Mouse (Mus musculus) ES-E14 (cell line): Measurements from ENCODE around the gene Hist1h3a. TPM values are rescaled to one million over a fixed set of nuclear protein-coding genes. Genes with fewer than 3 reads are reported as not detected.

ENCODE experiments used
- DNase-seq: peaks from one replicate; pipeline ENCODE4 v3.0.0-alpha.2; 2013; ENCODE audit warnings: low read depth, low spot score
- H3K27ac ChIP-seq: 2 replicates; pipeline ENCODE4 v1.5.1; 2012; ENCODE audit warnings: low read depth, mild to moderate bottlenecking, low read length, moderate library complexity, mixed read lengths; ENCODE audit not compliant: poor library complexity, insufficient read depth, severe bottlenecking
- H3K36me3 ChIP-seq: 2 replicates; pipeline ENCODE4 v1.6.1; 2012; ENCODE audit warnings: mild to moderate bottlenecking, low read length, moderate library complexity, mixed read lengths; ENCODE audit not compliant: control insufficient read depth, poor library complexity, insufficient read depth, severe bottlenecking
- H3K4me1 ChIP-seq, 2 experiments: fragments of 150-350 bp in 1 of 2; sonication (generic) in 1 of 2; 2 replicates each; pipeline ENCODE4 v1.6.1; 2012; ENCODE audit warnings: low read length in 2 of 2, mild to moderate bottlenecking in 1 of 2, mixed read lengths in 1 of 2; ENCODE audit not compliant: control insufficient read depth in 2 of 2, insufficient read depth in 2 of 2, poor library complexity in 1 of 2
- H3K4me3 ChIP-seq, 2 experiments: fragments of 150-350 bp in 1 of 2; sonication (generic) in 1 of 2; 2 replicates each; pipeline ENCODE4 v1.5.1; 2012; ENCODE audit warnings: low read length in 2 of 2, low read depth in 1 of 2, mild to moderate bottlenecking in 1 of 2, mixed read lengths in 1 of 2; ENCODE audit not compliant: insufficient read depth in 1 of 2, poor library complexity in 1 of 2, severe bottlenecking in 1 of 2
- H3K9ac ChIP-seq: 2 replicates; pipeline ENCODE4 v1.6.1; 2012; ENCODE audit warnings: low read depth, mild to moderate bottlenecking, low read length, mixed read lengths; ENCODE audit not compliant: poor library complexity, insufficient read depth, severe bottlenecking
- H3K9me3 ChIP-seq: fragments of 150-350 bp; sonication (generic); 2 replicates; pipeline ENCODE4 v1.6.1; 2012; ENCODE audit warnings: low read depth, mild to moderate bottlenecking, low read length; ENCODE audit not compliant: control insufficient read depth, insufficient read depth
- CHD2 ChIP-seq: IDR thresholded peaks from 2 replicates; pipeline ENCODE4 v1.6.1; 2014; ENCODE audit warnings: mild to moderate bottlenecking, low read depth, low read length, inconsistent platforms
- HCFC1 ChIP-seq: IDR thresholded peaks from 2 replicates; pipeline ENCODE4 v1.6.1; 2012; ENCODE audit warnings: low read length, inconsistent platforms, borderline replicate concordance; ENCODE audit not compliant: insufficient read depth
- MAFK ChIP-seq: IDR thresholded peaks from 2 replicates; pipeline ENCODE4 v1.6.1; 2014; ENCODE audit warnings: mild to moderate bottlenecking, low read depth, low read length, inconsistent platforms; ENCODE audit not compliant: insufficient read depth
- ZC3H11A ChIP-seq: IDR thresholded peaks from 2 replicates; pipeline ENCODE4 v1.6.1; 2012; ENCODE audit warnings: low read depth, mild to moderate bottlenecking, inconsistent platforms, low read length, borderline replicate concordance
- ZNF384 ChIP-seq: IDR thresholded peaks from 2 replicates; pipeline ENCODE4 v1.6.1; 2012; ENCODE audit warnings: low read depth, low read length, inconsistent platforms
- in situ Hi-C, 2 experiments: fragments of 600-800 bp; cut with MboI; formaldehyde crosslinking; loops; one replicate each; pipeline ENCODE4 v1.15.1; 2025; ENCODE audit warnings: low sequenced_read_pairs in 2 of 2, inconsistent platforms in 1 of 2; ENCODE audit not compliant: unreplicated experiment in 2 of 2
- total RNA-seq: library from RNA; depleted of rRNA; stranded (reverse); fragments of 300-350 nt; gene quantifications from 2 replicates; pipeline ENCODE4 v1.2.3, GENCODE M21; 2012

The Hist1h3a gene
- total RNA-seq, 1 experiment: 728 TPM

GRCm38 (mm10) chr13:23763586-23764323, 1.6 kb upstream of the Hist1h3a start, which contains the start of gene Hist1h1a:
Gene Hist1h1a, plus strand, starts transcription at chr13:23763666.
- peak within 1 kb of the TSS; percentile 69 for H3K27ac ChIP-seq
- TF ChIP-seq MAFK (no peak), ZC3H11A (no peak), CHD2 (no peak; the same call in 1 of the 2 replicates), HCFC1 (peak; percentile 68; the same call in 1 of the 2 replicates), ZNF384 (no peak)
- in situ Hi-C loops: loop anchor here in 1 of 2 experiments (25.0 kb wide), 1 partner anchor 1726 kb away; the partner anchor contains the start of genes Hist1h2ag, Hist1h2ah, Hist1h2bj and Hist1h2bk
- H3K4me1 ChIP-seq: no peaks in the 10 kb centered on the region; a peak in 2 of 4 replicates
- no peaks in the 10 kb centered on the region for H3K9me3 ChIP-seq
- peak within 1 kb of the TSS; percentile 87 for H3K9ac ChIP-seq
- no peak for DNase-seq
- H3K4me3 ChIP-seq: peak within 1 kb of the TSS; percentile 62
- H3K36me3 ChIP-seq: no peaks in the 10 kb centered on the region

GRCm38 (mm10) chr13:23763242-23763585, 1.0 kb upstream of the Hist1h3a start:
- H3K36me3 ChIP-seq: no peaks in the 10 kb centered on the region
- H3K9ac ChIP-seq: peak overlapping the region; percentile 64; the same call in 1 of the 2 replicates
- TF ChIP-seq ZNF384 (no peak), MAFK (no peak), HCFC1 (no peak), CHD2 (no peak), ZC3H11A (no peak)
- peak overlapping the region; percentile 69; the same call in 1 of the 2 replicates for H3K27ac ChIP-seq
- DNase-seq: no peak
- in situ Hi-C loops: loop anchor here in 1 of 2 experiments (25.0 kb wide), 1 partner anchor 1726 kb away; the partner anchor contains the start of genes Hist1h2ag, Hist1h2ah, Hist1h2bj and Hist1h2bk
- peak overlapping the region; percentile 58 to 62 for H3K4me3 ChIP-seq
- no peaks in the 10 kb centered on the region for H3K9me3 ChIP-seq
- H3K4me1 ChIP-seq: no peaks in the 10 kb centered on the region; a peak in 2 of 4 replicates

GRCm38 (mm10) chr13:23760972-23761864, 968 bp downstream of the Hist1h3a start, which contains the start of gene Hist1h4a:
Gene Hist1h4a, minus strand, starts transcription at chr13:23761230.
- in situ Hi-C loops: loop anchor here in 1 of 2 experiments (25.0 kb wide), 1 partner anchor 1724 kb away; the partner anchor contains the start of genes Hist1h2ag, Hist1h2ah, Hist1h2bj and Hist1h2bk
- Histone ChIP-seq H3K9ac (peak within 1 kb of the TSS; percentile 98), H3K36me3 (no peaks in the 10 kb centered on the region), H3K4me3 (peak within 1 kb of the TSS; percentile 55 to 72), H3K9me3 (no peaks in the 10 kb centered on the region), H3K27ac (peak within 1 kb of the TSS; percentile 99), H3K4me1 (peaks cover 0 to 2% of the 10 kb centered on the region in 2 experiments; a peak in 2 of 4 replicates)
- peak; percentile 98 for DNase-seq
- TF ChIP-seq HCFC1 (no peak), CHD2 (peak; percentile 59; the same call in 1 of the 2 replicates)

DNA sequence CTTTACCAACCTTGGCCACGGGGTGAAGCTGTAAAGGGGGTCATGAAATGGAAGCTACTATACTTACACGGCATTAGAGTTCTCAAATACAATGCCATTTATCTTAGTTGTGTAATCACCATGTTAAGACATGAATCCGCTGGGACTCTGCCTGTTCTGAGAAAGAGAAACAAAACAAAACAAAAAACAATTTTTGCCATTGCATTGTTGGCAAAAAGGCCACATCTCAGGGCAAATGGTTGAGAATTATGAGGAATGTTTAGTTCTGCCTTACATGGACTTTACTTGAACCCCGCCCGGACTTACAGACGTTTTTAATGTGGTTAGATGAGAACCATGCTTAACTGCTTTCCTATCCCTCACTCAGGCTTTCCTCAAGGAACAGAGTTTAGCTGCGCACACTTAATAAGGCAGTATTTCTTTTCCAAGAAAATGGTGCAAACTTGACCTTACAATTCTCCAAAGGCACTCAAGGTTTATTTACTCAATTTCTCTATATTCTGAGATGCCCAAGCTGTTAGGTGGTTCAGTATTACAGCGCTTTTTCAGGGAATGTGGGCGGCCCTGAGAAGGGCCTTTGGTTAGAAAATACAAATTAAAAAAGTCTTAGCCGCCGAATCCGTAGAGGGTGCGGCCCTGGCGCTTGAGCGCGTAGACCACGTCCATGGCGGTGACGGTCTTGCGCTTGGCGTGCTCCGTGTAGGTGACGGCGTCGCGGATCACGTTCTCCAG, 1.8 kb downstream of the Hist1h3a start:
- Histone ChIP-seq H3K36me3 (no peaks in the 10 kb centered on the region), H3K4me3 (peak overlapping the region; percentile 44 to 59), H3K27ac (peak overlapping the region; percentile 77), H3K9me3 (no peaks in the 10 kb centered on the region), H3K9ac (peak overlapping the region; percentile 76), H3K4me1 (peaks cover 0 to 4% of the 10 kb centered on the region in 2 experiments; a peak in 2 of 4 replicates)
- DNase-seq: no peak
- no peak for TF ChIP-seq HCFC1
- TF ChIP-seq CHD2: no peak; the same call in 1 of the 2 replicates
- no peak for TF ChIP-seq MAFK
- TF ChIP-seq ZC3H11A: no peak
- no peak for TF ChIP-seq ZNF384
- in situ Hi-C loops: loop anchor here in 1 of 2 experiments (25.0 kb wide), 1 partner anchor 1723 kb away; the partner anchor contains the start of genes Hist1h2ag, Hist1h2ah, Hist1h2bj and Hist1h2bk
